Mouse (Mus musculus): ENCODE measurements around the gene Umod.

Umod gene

DNA sequence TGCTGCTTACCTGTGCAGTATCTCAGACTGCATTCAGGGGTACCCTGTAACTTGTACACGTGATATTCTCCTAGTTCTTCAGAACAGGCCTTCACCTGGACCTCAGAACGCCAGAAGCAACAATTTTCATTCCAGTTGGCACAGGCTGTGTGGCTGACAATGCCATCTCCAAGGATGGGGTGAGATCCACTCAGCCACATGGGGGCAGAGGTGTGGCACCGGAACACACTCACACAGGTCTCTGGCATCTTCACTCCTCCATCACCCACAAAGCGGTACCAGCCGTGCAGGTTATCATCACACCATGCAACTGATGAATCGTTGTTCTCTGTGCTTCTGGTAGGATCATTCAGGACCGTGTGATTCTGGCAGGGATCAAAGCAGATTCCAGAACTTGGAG lies 24.9 kb downstream of the Umod start:
- in situ Hi-C loops (cut with MboI; ENCODE audit: low sequenced_read_pairs) = no loop called here

- in situ Hi-C loops (cut with MboI; ENCODE audit: low sequenced_read_pairs) = no loop called here
These were observed 35.2 kb downstream of the Umod start for GRCm38 (mm10) chr7:119443849-119444248.

GRCm38 (mm10) chr7:119441938-119442337 lies 37.1 kb downstream of the Umod start:
- in situ Hi-C loops (cut with MboI; ENCODE audit: low sequenced_read_pairs) = no loop called here

GRCm38 (mm10) chr7:119427180-119427616 lies 51.9 kb downstream of the Umod start:
- in situ Hi-C loops (cut with MboI; ENCODE audit: low sequenced_read_pairs) = no loop called here

DNA sequence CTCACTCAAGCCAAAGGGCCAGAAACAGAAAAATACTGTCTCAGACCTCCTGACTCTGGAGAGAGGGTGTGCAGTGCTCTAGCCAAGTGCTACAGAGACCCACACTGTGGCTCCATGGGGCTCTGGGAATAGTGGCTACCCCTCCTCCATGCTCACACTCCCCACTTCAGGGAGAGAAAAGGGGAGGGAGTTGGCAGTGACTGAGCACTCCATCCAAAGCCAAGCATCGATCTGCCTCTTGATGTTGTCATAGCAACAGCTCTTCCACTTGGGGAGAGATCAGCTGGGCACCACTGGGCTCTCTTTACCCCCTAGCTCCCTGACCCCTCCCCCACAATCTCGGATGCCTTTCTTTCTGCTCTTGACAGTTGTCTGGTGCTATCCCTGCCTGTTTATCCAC lies 58.4 kb downstream of the Umod start:
- in situ Hi-C loops (cut with MboI; ENCODE audit: low sequenced_read_pairs) = no loop called here

DNA sequence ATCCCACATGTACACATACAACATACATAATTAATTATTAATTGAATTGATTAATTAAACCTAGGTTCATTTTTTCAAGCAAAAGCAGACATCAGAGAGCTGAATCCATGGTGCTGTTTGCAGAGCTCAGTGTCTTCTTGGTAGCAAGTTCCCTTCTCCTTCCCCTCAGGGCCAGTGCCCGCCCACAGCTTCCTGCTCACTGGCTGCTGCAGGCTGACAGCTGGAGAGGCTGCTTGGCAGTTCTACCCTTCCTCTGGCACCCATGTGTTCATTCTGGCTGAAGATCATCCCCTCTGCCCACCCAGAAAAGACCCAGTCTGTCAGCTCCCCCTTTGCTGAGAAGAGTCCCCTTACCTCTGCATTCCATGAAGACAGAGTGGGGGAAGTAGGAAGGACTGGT lies 60.6 kb downstream of the Umod start:
- in situ Hi-C loops (cut with MboI; ENCODE audit: low sequenced_read_pairs) = no loop called here
